14 mouse cellular contexts compared by ENCODE assay signal in the genomic region with DNA sequence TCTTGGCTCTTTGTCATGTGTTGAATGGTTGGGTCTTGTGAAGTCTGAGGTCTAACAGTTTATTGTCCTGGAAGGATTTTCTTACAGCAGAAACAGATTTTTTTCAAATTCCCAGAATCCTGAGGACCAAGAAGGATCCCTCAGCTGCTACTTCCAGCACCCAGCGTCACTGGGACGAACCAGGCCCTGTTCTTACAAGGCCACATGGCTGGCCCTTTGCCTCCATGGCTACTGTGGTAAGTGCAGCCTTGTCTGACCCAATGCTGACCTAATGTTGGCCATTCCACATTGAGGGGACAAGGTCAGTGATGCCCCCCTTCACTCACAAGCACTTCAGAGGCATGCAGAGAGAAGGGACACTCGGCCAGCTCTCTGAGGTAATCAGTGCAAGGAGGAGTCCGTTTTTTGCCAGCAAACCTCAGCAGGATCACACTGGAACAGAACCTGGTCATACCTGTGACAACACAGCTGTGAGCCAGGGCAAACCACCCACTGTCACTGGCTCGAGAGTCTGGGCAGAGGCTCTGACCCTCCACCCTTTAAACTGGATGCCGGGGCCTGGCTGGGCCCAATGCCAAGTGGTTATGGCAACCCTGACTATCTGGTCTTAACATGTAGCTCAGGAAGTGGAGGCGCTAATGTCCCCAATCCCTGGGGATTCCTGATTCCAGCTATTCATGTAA. TPM values are rescaled to one million over a fixed set of nuclear protein-coding genes. Genes with fewer than 3 reads are reported as not detected.
DNase-seq lines count a peak whose midpoint lies in the region.
"Had no signal": no experiment of that assay in that cellular context is flagged by ENCODE, and none has a peak within 500 bp of the region (broad histone marks: within the 10 kb centered on the region; RNA-seq: fewer than 3 reads in every experiment).

No protein-coding gene starts in this region.

- DNase-seq in cerebellum, adult 9-11 months, result peak; percentile 35
- DNase-seq in cerebellum, postnatal 14 days, result no peak
- peak; percentile 16 for DNase-seq in left cerebral cortex, postnatal 4 days
- no peak for DNase-seq in left cerebral cortex, postnatal 10 days (ENCODE audit: extremely low spot score in 1 of 2, low spot score in 2 of 2)
- DNase-seq in urinary bladder, postnatal 4 days (ENCODE audit: low spot score in 2 of 2), result peak; percentile 19 to 57
- no peak for DNase-seq in urinary bladder, adult 18-20 months (ENCODE audit: low spot score in 2 of 2)
- no peak for DNase-seq in Muller cell, postnatal 12 days (ENCODE audit: inconsistent ontology term)
- DNase-seq: gastrocnemius, postnatal 36 days; kidney, adult 2 months; lung, postnatal 14 days; right cerebral cortex, postnatal 14 days; thymus, adult 2 months; thymus, postnatal 4 days had no signal

- intact Hi-C loops in left cerebral cortex, postnatal 4 days (cut with DNase I), result no loop called here
- intact Hi-C loops in left cerebral cortex, postnatal 10 days (cut with DNase I), result no loop called here

RNA-seq across cellular contexts. Expression of gene Sirpa, which starts 38.5 kb away (rescaled TPM):
- 100 to 1,000 TPM; 110 to 121 TPM for total RNA-seq in left cerebral cortex, postnatal 4 days (2021)
- 100 to 1,000 TPM; 289 to 299 TPM for total RNA-seq in left cerebral cortex, postnatal 10 days (2021)
- total RNA-seq: MEL had no signal

Comparison
In these comparisons a context has a peak if more than half of its experiments do, and no peak if none do; other contexts are left out.
1. DNase-seq: peak in cerebellum, adult 9-11 months (single experiment), left cerebral cortex, postnatal 4 days (single experiment) and urinary bladder, postnatal 4 days (2 of 2); none in cerebellum, postnatal 14 days (0 of 2), left cerebral cortex, postnatal 10 days (0 of 2), urinary bladder, adult 18-20 months (0 of 2) and Muller cell, postnatal 12 days (single experiment).